Mouse (Mus musculus) layer of hippocampus, adult 8-10 months (tissue): Measurements from ENCODE around the gene Gcnt7. TPM values are rescaled to one million over a fixed set of nuclear protein-coding genes. Genes with fewer than 3 reads are reported as not detected.

Experiments used
- DNase-seq, 2 experiments: peaks; one replicate each; pipeline ENCODE4 v3.0.0; 2022; ENCODE audit warnings: low spot score in 2 of 2
- total RNA-seq, 4 experiments: library from RNA; stranded (reverse); gene quantifications; 2 replicates each; pipeline ENCODE4 v1.2.4; 2022

The Gcnt7 gene
- total RNA-seq, 4 experiments from 2014 or later = not detected

DNA sequence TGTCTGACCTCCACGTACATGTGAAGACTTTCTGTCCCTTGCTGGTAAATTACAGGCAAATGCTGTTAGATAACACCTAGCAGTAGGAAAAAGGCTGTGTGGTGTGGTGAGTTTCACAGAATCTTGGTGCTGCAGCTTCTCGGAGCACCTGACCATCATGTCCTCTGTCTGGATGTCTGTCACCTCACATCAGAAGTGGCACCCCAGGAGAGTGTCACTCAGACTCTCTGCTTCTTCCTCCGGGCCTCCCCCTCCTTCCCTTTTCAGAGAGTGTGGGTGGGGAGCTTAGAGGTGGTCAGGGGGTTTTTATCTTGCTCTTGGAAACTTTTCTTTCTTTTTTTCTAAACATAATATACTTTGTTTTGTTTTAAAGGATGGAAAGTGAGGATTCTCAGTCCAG is 53.4 kb downstream of the Gcnt7 start:
- no peak for DNase-seq

DNA sequence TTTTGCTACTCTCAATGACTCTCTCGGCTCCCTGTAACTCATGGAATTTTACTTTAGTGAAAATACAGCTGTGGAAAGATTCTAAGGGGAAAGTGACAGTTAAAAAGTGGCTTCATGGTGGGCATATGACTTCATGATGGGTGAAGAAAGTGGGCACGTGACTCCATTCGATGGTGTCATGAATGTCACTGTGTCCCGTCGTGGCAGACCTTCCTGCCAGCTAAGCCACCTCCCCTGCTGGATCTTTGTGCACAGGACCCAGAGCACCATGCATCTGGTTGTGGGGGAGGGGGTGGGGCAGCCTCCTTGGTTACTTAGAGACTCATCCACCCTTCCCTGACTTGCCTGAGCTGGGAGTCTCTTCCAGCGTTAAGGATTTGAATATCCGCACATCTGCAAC is 54.2 kb downstream of the Gcnt7 start:
- no peak for DNase-seq

DNA sequence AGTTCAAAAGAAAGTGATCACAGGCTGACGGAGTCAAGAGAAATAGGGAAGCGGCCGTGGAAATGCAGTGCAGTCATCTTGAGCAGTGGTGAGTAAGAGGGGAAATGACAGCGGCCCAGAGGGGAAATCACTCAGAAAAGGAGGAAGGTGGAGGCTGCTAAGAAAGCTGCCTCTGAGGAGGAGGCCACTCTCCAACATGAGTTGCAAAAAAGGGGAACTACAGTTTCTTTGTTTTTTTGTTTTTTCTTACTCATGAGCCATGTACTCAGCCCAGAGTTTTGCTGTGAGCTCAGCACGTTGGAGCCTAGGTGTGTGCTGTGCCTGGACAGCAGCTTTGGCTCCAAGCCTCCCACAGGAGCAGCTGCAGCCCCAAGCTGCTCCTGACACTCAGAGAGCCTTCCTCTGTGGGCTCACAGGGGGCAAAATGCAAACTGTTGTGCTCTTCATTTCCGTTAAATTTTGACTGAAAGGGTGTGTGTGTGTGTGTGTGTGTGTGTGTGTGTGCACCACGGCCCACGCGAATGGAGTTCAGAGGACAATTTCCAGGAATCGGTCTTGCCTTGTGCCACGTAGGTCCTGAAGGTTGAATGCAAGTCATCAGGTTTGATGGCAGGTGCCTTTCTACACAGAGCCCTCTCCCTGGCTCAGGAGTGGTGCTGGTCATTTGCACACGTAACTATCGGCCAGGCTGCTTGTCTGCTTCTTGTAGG is 57.1 kb downstream of the Gcnt7 start:
- no peak for DNase-seq

Other genes starting within 250 kb of the Gcnt7 start
- gene Mc3r, start 210.1 kb downstream of the Gcnt7 start, total RNA-seq = under 1 TPM in 3 of 4 experiments, not detected in 1; 0.16 to 0.35 (median 0.22) TPM
- 10 to 100 TPM; 19.5 to 22.8 (median 21.6) TPM for gene Fam210b, start 113.0 kb downstream of the Gcnt7 start, total RNA-seq
- gene Aurka, start 88.1 kb downstream of the Gcnt7 start, total RNA-seq = 1 to 10 TPM; 1.1 to 2.4 (median 1.5) TPM
- gene Cstf1, start 87.9 kb downstream of the Gcnt7 start, total RNA-seq = 10 to 100 TPM; 23.7 to 28.8 (median 26.9) TPM
- gene Cass4, start 64.8 kb downstream of the Gcnt7 start, total RNA-seq = under 1 TPM in 3 of 4 experiments, not detected in 1; 0.31 to 0.55 (median 0.33) TPM
- gene Rtf2, start 18.0 kb downstream of the Gcnt7 start, total RNA-seq = 10 to 100 TPM; 68.3 to 71.7 (median 70.8) TPM
- gene Fam209, start 13.9 kb upstream of the Gcnt7 start, total RNA-seq = under 1 TPM in 1 of 4 experiments, not detected in 3; 0.50 TPM
- gene Tfap2c, start 91.0 kb upstream of the Gcnt7 start, total RNA-seq = under 1 TPM in 1 of 4 experiments, not detected in 3; 0.11 TPM